Mouse (Mus musculus) liver, embryonic 14.5 days (tissue): ENCODE data around the gene Glrx.

Experiments used
- CTCF ChIP-seq: IDR thresholded peaks from 2 replicates; pipeline ENCODE4 v1.5.1; 2016; ENCODE audit warnings: antibody characterized with exemption, low read depth, control low read depth
- EP300 ChIP-seq: IDR thresholded peaks from 2 replicates; pipeline ENCODE4 v1.6.1; 2016; ENCODE audit warnings: antibody characterized with exemption, low read depth

DNA sequence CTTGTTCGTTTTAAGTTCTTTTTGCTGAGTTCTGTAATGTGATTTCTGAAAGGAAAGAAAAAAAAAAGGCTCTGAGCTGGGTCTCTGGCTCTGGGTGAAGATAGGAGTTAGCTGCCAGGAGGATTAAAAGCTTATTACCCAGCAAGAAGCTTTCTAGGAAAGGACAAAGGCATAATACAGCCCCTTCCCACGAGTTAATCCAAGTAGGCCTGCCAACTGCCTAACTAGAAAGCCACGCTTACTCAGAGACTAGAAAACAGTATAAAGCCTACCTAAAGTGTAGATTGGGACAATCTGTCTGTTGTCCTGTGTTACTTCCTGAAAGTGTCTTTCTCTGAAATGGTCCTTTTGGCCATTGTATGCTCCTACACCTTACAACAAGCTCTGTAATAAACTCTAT, 21.2 kb upstream of the Glrx start:
- TF ChIP-seq EP300 (no peak), CTCF (no peak)
